Mouse (Mus musculus): ENCODE data around the gene Gm28635.

- no peak for TF ChIP-seq CTCF (IDR thresholded peaks at IDR 0.05; ENCODE audit: low read depth)
- no peak for TF ChIP-seq EP300 (IDR thresholded peaks at IDR 0.05; ENCODE audit: low read depth)
Measured at GRCm38 (mm10) chr2:84619646-84620340, 58.0 kb downstream of the Gm28635 start.

Data from liver, embryonic 14.5 days (tissue).